Mouse (Mus musculus) ES-Bruce4 (cell line): Measurements from ENCODE around the gene Rmnd5a. TPM values are rescaled to one million over a fixed set of nuclear protein-coding genes. Genes with fewer than 3 reads are reported as not detected.
A peak's percentile ranks its signal among the peaks of the same experiment; 100 is the strongest.

Experiments
- H3K27ac ChIP-seq: 2 replicates; pipeline ENCODE4 v1.5.1; 2012; ENCODE audit warnings: low read length, inconsistent platforms; ENCODE audit not compliant: insufficient read depth
- H3K27me3 ChIP-seq: 2 replicates; pipeline ENCODE4 v1.6.1; 2012; ENCODE audit warnings: mild to moderate bottlenecking, low read length, inconsistent platforms; ENCODE audit not compliant: control insufficient read depth, poor library complexity, insufficient read depth, severe bottlenecking
- H3K36me3 ChIP-seq: 2 replicates; pipeline ENCODE4 v1.6.1; 2012; ENCODE audit warnings: inconsistent platforms, mild to moderate bottlenecking, low read length, moderate library complexity; ENCODE audit not compliant: control insufficient read depth, poor library complexity, insufficient read depth, severe bottlenecking
- H3K4me1 ChIP-seq: one replicate; pipeline ENCODE4 v1.8.1; 2011; ENCODE audit warnings: low read length; ENCODE audit not compliant: control insufficient read depth, insufficient read depth
- H3K4me3 ChIP-seq: 2 replicates; pipeline ENCODE4 v1.5.1; 2011; ENCODE audit warnings: low read depth, mild to moderate bottlenecking, low read length
- H3K9ac ChIP-seq: 2 replicates; pipeline ENCODE4 v1.6.1; 2012; ENCODE audit warnings: low read depth, mild to moderate bottlenecking, inconsistent platforms; ENCODE audit not compliant: poor library complexity, severe bottlenecking
- H3K9me3 ChIP-seq: replicated peaks from 2 replicates; pipeline ENCODE4 v1.6.1; 2012; ENCODE audit warnings: mild to moderate bottlenecking, low read length, inconsistent platforms; ENCODE audit not compliant: control insufficient read depth, poor library complexity, insufficient read depth, severe bottlenecking
- CTCF ChIP-seq: IDR thresholded peaks from one replicate; pipeline ENCODE4 v1.8.1; 2011; ENCODE audit warnings: low read depth, low read length
- EP300 ChIP-seq: IDR thresholded peaks from 2 replicates; pipeline ENCODE4 v1.6.1; 2011; ENCODE audit warnings: low read depth, low read length; ENCODE audit not compliant: insufficient read depth
- POLR2A ChIP-seq: IDR thresholded peaks from one replicate; pipeline ENCODE4 v1.8.1; 2011; ENCODE audit warnings: low read length; ENCODE audit not compliant: insufficient read depth
- polyA plus RNA-seq: library from polyadenylated mRNA; stranded (reverse); fragments of >200 nt; gene quantifications from 2 replicates; pipeline ENCODE4 v1.2.4, GENCODE M21; 2011; ENCODE audit warnings: low read depth; ENCODE audit not compliant: missing spikeins, insufficient read depth, insufficient read length

The Rmnd5a gene
- polyA plus RNA-seq, 1 experiment, result 86.1 TPM

- no peaks in the 10 kb centered on the region; the same call in 1 of the 2 replicates for H3K9me3 ChIP-seq
- H3K27me3 ChIP-seq, result no peaks in the 10 kb centered on the region
These were observed 89.2 kb downstream of the Rmnd5a start for GRCm38 (mm10) chr6:71351201-71351600.

GRCm38 (mm10) chr6:71348006-71348405 is 92.4 kb downstream of the Rmnd5a start:
- TF ChIP-seq CTCF (peak; percentile 42), EP300 (no peak)
- H3K4me1 ChIP-seq, result no peaks in the 10 kb centered on the region
- H3K4me3 ChIP-seq, result no peak overlapping the region
- no peak overlapping the region for H3K27ac ChIP-seq
- no peaks in the 10 kb centered on the region; the same call in 1 of the 2 replicates for H3K9me3 ChIP-seq
- no peak overlapping the region for H3K9ac ChIP-seq
- no peaks in the 10 kb centered on the region for H3K27me3 ChIP-seq
- no peaks in the 10 kb centered on the region for H3K36me3 ChIP-seq

More at GRCm38 (mm10) chr6:71351201-71351600, 89.2 kb downstream of the Rmnd5a start:
- Histone ChIP-seq H3K27ac (no peak overlapping the region), H3K4me1 (no peaks in the 10 kb centered on the region), H3K36me3 (no peaks in the 10 kb centered on the region), H3K9ac (no peak overlapping the region), H3K4me3 (no peak overlapping the region)
- TF ChIP-seq EP300, result no peak
- TF ChIP-seq CTCF, result no peak
- TF ChIP-seq POLR2A, result no peak

- Histone ChIP-seq H3K4me3 (no peak overlapping the region), H3K9me3 (no peaks in the 10 kb centered on the region), H3K4me1 (no peaks in the 10 kb centered on the region), H3K9ac (no peak overlapping the region), H3K36me3 (no peaks in the 10 kb centered on the region), H3K27me3 (no peaks in the 10 kb centered on the region), H3K27ac (no peak overlapping the region)
- TF ChIP-seq POLR2A, result no peak
- no peak for TF ChIP-seq EP300
- TF ChIP-seq CTCF, result no peak
These were observed 99.3 kb downstream of the Rmnd5a start for GRCm38 (mm10) chr6:71341179-71341578.

GRCm38 (mm10) chr6:71339351-71339750 is 101.1 kb downstream of the Rmnd5a start:
- no peak for TF ChIP-seq EP300
- TF ChIP-seq CTCF, result no peak
- no peak for TF ChIP-seq POLR2A
- Histone ChIP-seq H3K4me1 (no peaks in the 10 kb centered on the region), H3K9ac (no peak overlapping the region), H3K4me3 (no peak overlapping the region), H3K36me3 (no peaks in the 10 kb centered on the region), H3K9me3 (no peaks in the 10 kb centered on the region), H3K27me3 (no peaks in the 10 kb centered on the region), H3K27ac (no peak overlapping the region)

GRCm38 (mm10) chr6:71338941-71339340 is 101.5 kb downstream of the Rmnd5a start:
- Histone ChIP-seq H3K9me3 (no peaks in the 10 kb centered on the region), H3K36me3 (no peaks in the 10 kb centered on the region), H3K27ac (no peak overlapping the region), H3K27me3 (no peaks in the 10 kb centered on the region), H3K4me1 (no peaks in the 10 kb centered on the region), H3K4me3 (no peak overlapping the region), H3K9ac (no peak overlapping the region)
- TF ChIP-seq POLR2A (no peak), EP300 (no peak), CTCF (no peak)

Other genes with a start within 250 kb of the Rmnd5a start
- not detected in 2 replicates for gene Fabp1, start 240.8 kb downstream of the Rmnd5a start, polyA plus RNA-seq
- gene Krcc1, start 169.0 kb downstream of the Rmnd5a start, polyA plus RNA-seq, result 53.7 and 59.1 TPM in 2 replicates
- 0.42 and 0.61 TPM in 2 replicates for gene Smyd1, start 118.4 kb downstream of the Rmnd5a start, polyA plus RNA-seq
- gene Cd8b1, start 117.8 kb downstream of the Rmnd5a start, polyA plus RNA-seq, result not detected in 2 replicates
- gene Cd8a, start 67.2 kb downstream of the Rmnd5a start, polyA plus RNA-seq, result 0.21 and 0.27 TPM in 2 replicates
- 9.5 and 9.7 TPM in 2 replicates for gene Rnf103, start 53.3 kb upstream of the Rmnd5a start, polyA plus RNA-seq
- 149 and 156 TPM in 2 replicates for gene Chmp3, start 103.2 kb upstream of the Rmnd5a start, polyA plus RNA-seq
- 42.6 and 49.3 TPM in 2 replicates for gene Kdm3a, start 192.4 kb upstream of the Rmnd5a start, polyA plus RNA-seq